Mouse (Mus musculus) stomach, embryonic 16.5 days (tissue): ENCODE measurements around the gene Camsap2. TPM values are rescaled to one million over a fixed set of nuclear protein-coding genes. Genes with fewer than 3 reads are reported as not detected.

ENCODE experiments used
- ATAC-seq: fragments of 200-750 bp; cut with Nextera tagmentation; 2 replicates; pipeline ENCODE4 v1.8.0; 2017; ENCODE audit warnings: moderate number of reproducible peaks, moderate TSS enrichment; ENCODE audit not compliant: insufficient read depth, low FRiP score
- H3K27ac ChIP-seq: fragments of 300-500 bp; sonication (generic); 2 replicates; pipeline ENCODE4 v1.5.1; 2014; ENCODE audit warnings: low read length
- H3K27me3 ChIP-seq: fragments of 300-500 bp; sonication (generic); 2 replicates; pipeline ENCODE4 v1.6.1; 2014; ENCODE audit warnings: low read length, control low read depth, mixed read lengths; ENCODE audit not compliant: control insufficient read depth, insufficient read depth
- H3K36me3 ChIP-seq: fragments of 300-500 bp; sonication (generic); 2 replicates; pipeline ENCODE4 v1.6.1; 2014; ENCODE audit warnings: low read length; ENCODE audit not compliant: control insufficient read depth, insufficient read depth
- H3K4me1 ChIP-seq: fragments of 300-500 bp; sonication (generic); 2 replicates; pipeline ENCODE4 v1.6.1; 2014; ENCODE audit warnings: low read length, control low read depth, mixed read lengths; ENCODE audit not compliant: control insufficient read depth, insufficient read depth
- H3K4me2 ChIP-seq: fragments of 300-500 bp; sonication (generic); 2 replicates; pipeline ENCODE4 v1.6.1; 2014; ENCODE audit warnings: low read depth, low read length, mixed read lengths
- H3K4me3 ChIP-seq: fragments of 300-500 bp; sonication (generic); replicated peaks from 2 replicates; pipeline ENCODE4 v1.5.1; 2014; ENCODE audit warnings: mild to moderate bottlenecking, low read length
- H3K9ac ChIP-seq: fragments of 300-500 bp; sonication (generic); 2 replicates; pipeline ENCODE4 v1.6.1; 2014; ENCODE audit warnings: low read length
- H3K9me3 ChIP-seq: fragments of 300-500 bp; sonication (generic); replicated peaks from 2 replicates; pipeline ENCODE4 v1.6.1; 2016; ENCODE audit warnings: low read length, control low read depth; ENCODE audit not compliant: control insufficient read depth
- WGBS: fragments of 180-500 bp; shearing (Covaris S2); extraction: QIAGEN DNeasy Blood & Tissue Kit; methylation state at CpG from one replicate; pipeline ENCODE4 v1.1.7; 2014; 5-methylcytosine and 5-hydroxymethylcytosine counted together
- polyA plus RNA-seq: library from polyadenylated mRNA; unstranded; fragments of >200 nt; fragmentation: Nextera tagmentation; extraction: Ambion mirVana; gene quantifications from 2 replicates; pipeline ENCODE4 v1.2.1, GENCODE M21; 2015

Camsap2 gene
- polyA plus RNA-seq, 1 experiment from 2014 or later = 9.3 TPM

- peak; percentile 45 for ATAC-seq
- 35% methylated on average over 6 of the region's 6 CpGs for WGBS
Observed at GRCm38 (mm10) chr1:136229040-136229373, 116.9 kb downstream of the Camsap2 start.

GRCm38 (mm10) chr1:136228328-136229039 is 117.4 kb downstream of the Camsap2 start:
- no peaks in the 10 kb centered on the region for H3K9me3 ChIP-seq
- 19% methylated on average over 13 of the region's 13 CpGs for WGBS
- peak overlapping the region; percentile 88 for H3K27ac ChIP-seq
- ATAC-seq = peak; percentile 35
- H3K4me2 ChIP-seq = peak overlapping the region; percentile 70
- H3K9ac ChIP-seq = peak overlapping the region; percentile 64
- peaks cover 52% of the 10 kb centered on the region for H3K4me1 ChIP-seq
- peak overlapping the region; percentile 59 for H3K4me3 ChIP-seq
- H3K27me3 ChIP-seq = no peaks in the 10 kb centered on the region
- no peaks in the 10 kb centered on the region for H3K36me3 ChIP-seq

More at GRCm38 (mm10) chr1:136229040-136229373, 116.9 kb downstream of the Camsap2 start:
- Histone ChIP-seq H3K27ac (peak overlapping the region; percentile 88), H3K9ac (peak overlapping the region; percentile 64), H3K36me3 (no peaks in the 10 kb centered on the region), H3K27me3 (no peaks in the 10 kb centered on the region), H3K4me2 (peak overlapping the region; percentile 70), H3K4me3 (peak overlapping the region; percentile 59), H3K9me3 (no peaks in the 10 kb centered on the region), H3K4me1 (peaks cover 49% of the 10 kb centered on the region)

- no peaks in the 10 kb centered on the region for H3K27me3 ChIP-seq
- H3K9me3 ChIP-seq = no peaks in the 10 kb centered on the region
- peak overlapping the region; percentile 64 for H3K9ac ChIP-seq
- H3K36me3 ChIP-seq = no peaks in the 10 kb centered on the region
- ATAC-seq = no peak
- peak overlapping the region; percentile 59 for H3K4me3 ChIP-seq
- H3K27ac ChIP-seq = peak overlapping the region; percentile 88; the same call in 1 of the 2 replicates
- 37% methylated on average over 4 of the region's 4 CpGs for WGBS
- peak overlapping the region; percentile 70 for H3K4me2 ChIP-seq
- peaks cover 46% of the 10 kb centered on the region for H3K4me1 ChIP-seq
Observed at GRCm38 (mm10) chr1:136227870-136228269, 118.0 kb downstream of the Camsap2 start.

GRCm38 (mm10) chr1:136226626-136227025 is 119.3 kb downstream of the Camsap2 start:
- H3K27ac ChIP-seq = no peak overlapping the region
- H3K4me2 ChIP-seq = no peak overlapping the region

GRCm38 (mm10) chr1:136225846-136226245 is 120.1 kb downstream of the Camsap2 start:
- H3K4me1 ChIP-seq = peaks cover 45% of the 10 kb centered on the region
- H3K27ac ChIP-seq = no peak overlapping the region
- H3K9me3 ChIP-seq = no peaks in the 10 kb centered on the region
- H3K4me2 ChIP-seq = no peak overlapping the region
- ATAC-seq = no peak
- WGBS = 96% methylated on average over 8 of the region's 8 CpGs
- no peaks in the 10 kb centered on the region for H3K36me3 ChIP-seq
- no peak overlapping the region for H3K4me3 ChIP-seq
- no peaks in the 10 kb centered on the region for H3K27me3 ChIP-seq
- no peak overlapping the region for H3K9ac ChIP-seq

More at GRCm38 (mm10) chr1:136226626-136227025, 119.3 kb downstream of the Camsap2 start:
- Histone ChIP-seq H3K9me3 (no peaks in the 10 kb centered on the region), H3K36me3 (no peaks in the 10 kb centered on the region), H3K4me1 (peaks cover 44% of the 10 kb centered on the region), H3K4me3 (no peak overlapping the region), H3K9ac (no peak overlapping the region), H3K27me3 (no peaks in the 10 kb centered on the region)
- WGBS = 81% methylated on average over 8 of the region's 8 CpGs
- ATAC-seq = no peak

- Histone ChIP-seq H3K9me3 (no peaks in the 10 kb centered on the region), H3K36me3 (no peaks in the 10 kb centered on the region; the same call in 1 of the 2 replicates), H3K4me3 (no peak overlapping the region), H3K4me2 (no peak overlapping the region), H3K9ac (no peak overlapping the region), H3K27me3 (no peaks in the 10 kb centered on the region), H3K27ac (peak overlapping the region; percentile 74), H3K4me1 (peaks cover 48% of the 10 kb centered on the region)
- no peak for ATAC-seq
- 80% methylated on average over 10 of the region's 10 CpGs for WGBS
Observed at GRCm38 (mm10) chr1:136223758-136224342, 122.1 kb downstream of the Camsap2 start.

GRCm38 (mm10) chr1:136222386-136222785 is 123.5 kb downstream of the Camsap2 start:
- H3K4me3 ChIP-seq = no peak overlapping the region
- 64% methylated on average over 10 of the region's 10 CpGs for WGBS
- no peak overlapping the region for H3K9ac ChIP-seq
- H3K4me1 ChIP-seq = peaks cover 39% of the 10 kb centered on the region
- H3K9me3 ChIP-seq = no peaks in the 10 kb centered on the region
- no peaks in the 10 kb centered on the region for H3K27me3 ChIP-seq
- no peaks in the 10 kb centered on the region; the same call in 1 of the 2 replicates for H3K36me3 ChIP-seq
- no peak overlapping the region for H3K27ac ChIP-seq
- no peak overlapping the region for H3K4me2 ChIP-seq
- ATAC-seq = no peak

- H3K4me3 ChIP-seq = no peak overlapping the region
- peaks cover 8% of the 10 kb centered on the region for H3K36me3 ChIP-seq
Observed at GRCm38 (mm10) chr1:136220037-136220871, 125.7 kb downstream of the Camsap2 start.

More at GRCm38 (mm10) chr1:136220037-136220871, 125.7 kb downstream of the Camsap2 start:
- peak; percentile 84 for ATAC-seq
- 39% methylated on average over 10 of the region's 10 CpGs for WGBS
- Histone ChIP-seq H3K4me2 (peak overlapping the region; percentile 20; the same call in 1 of the 2 replicates), H3K27ac (peak overlapping the region; percentile 81), H3K9ac (0 out of 2 replicates have a peak overlapping the region, but pooled peaks have one; percentile 4), H3K9me3 (no peaks in the 10 kb centered on the region), H3K27me3 (no peaks in the 10 kb centered on the region), H3K4me1 (peaks cover 29% of the 10 kb centered on the region)
